Mouse (Mus musculus): ENCODE data around the gene Wasf1. TPM values are rescaled to one million over a fixed set of nuclear protein-coding genes. Genes with fewer than 3 reads are reported as not detected.

The Wasf1 gene
- polyA plus RNA-seq, 1 experiment from 2014 or later, result 52.9 TPM

DNA sequence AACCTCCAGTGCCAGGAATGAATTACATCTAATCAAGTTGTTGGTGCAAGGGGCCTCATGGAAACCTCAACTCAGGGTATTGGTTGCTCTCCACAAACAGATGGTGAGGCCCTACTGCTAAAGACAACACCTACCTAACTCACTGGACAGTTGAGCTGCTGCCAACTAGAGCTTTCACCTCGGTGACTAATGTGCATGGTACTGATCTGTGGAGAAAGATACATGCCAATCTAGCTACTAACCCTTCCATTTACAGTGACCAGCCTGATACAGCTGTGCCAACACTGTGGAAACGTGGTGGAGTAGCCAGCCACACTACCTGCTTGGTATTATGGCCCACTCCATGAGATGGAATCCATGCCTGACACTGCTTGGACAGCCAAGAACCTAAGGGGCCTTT lies 11.2 kb upstream of the Wasf1 start:
- Histone ChIP-seq H3K9me3 (replicated peaks) (no peaks in the 10 kb centered on the region), H3K36me3 (peaks cover 12% of the 10 kb centered on the region), H3K4me3 (no peak overlapping the region), H3K27me3 (ENCODE audit: low read depth, poor library complexity, severe bottlenecking) (no peaks in the 10 kb centered on the region), H3K4me1 (no peaks in the 10 kb centered on the region; the same call in 1 of the 2 replicates), H3K27ac (replicated peaks) (no peak overlapping the region)
- WGBS, result 90% methylated on average over 2 of the region's 2 CpGs
- DNase-seq (ENCODE audit: low spot score), result no peak

DNA sequence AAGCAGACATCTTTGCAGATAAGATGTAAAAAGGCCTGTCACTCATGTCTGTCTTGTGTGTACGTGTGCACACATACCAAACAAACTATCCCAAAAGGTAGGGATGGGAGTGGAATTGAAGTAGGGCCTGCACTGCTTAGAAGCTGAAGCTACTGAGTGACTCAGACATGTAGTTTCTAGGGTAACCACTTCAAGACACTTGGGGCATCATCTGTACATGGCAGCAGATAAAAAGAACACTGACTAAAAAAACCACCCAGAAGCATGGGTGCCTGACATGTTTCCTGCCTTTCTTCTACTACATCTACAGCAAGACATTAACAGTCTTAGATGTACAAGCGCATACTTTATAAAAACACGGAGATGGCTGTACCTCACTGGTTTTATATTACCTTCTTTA lies 5.0 kb upstream of the Wasf1 start:
- H3K4me1 ChIP-seq, result peaks cover 15% of the 10 kb centered on the region
- WGBS, result 92% methylated on average over 3 of the region's 3 CpGs
- no peak overlapping the region for H3K4me3 ChIP-seq
- H3K27me3 ChIP-seq (ENCODE audit: low read depth, poor library complexity, severe bottlenecking), result no peaks in the 10 kb centered on the region
- no peaks in the 10 kb centered on the region for H3K9me3 ChIP-seq (replicated peaks)
- peaks cover 20% of the 10 kb centered on the region for H3K36me3 ChIP-seq
- DNase-seq (ENCODE audit: low spot score), result no peak
- H3K27ac ChIP-seq (replicated peaks), result no peak overlapping the region

DNA sequence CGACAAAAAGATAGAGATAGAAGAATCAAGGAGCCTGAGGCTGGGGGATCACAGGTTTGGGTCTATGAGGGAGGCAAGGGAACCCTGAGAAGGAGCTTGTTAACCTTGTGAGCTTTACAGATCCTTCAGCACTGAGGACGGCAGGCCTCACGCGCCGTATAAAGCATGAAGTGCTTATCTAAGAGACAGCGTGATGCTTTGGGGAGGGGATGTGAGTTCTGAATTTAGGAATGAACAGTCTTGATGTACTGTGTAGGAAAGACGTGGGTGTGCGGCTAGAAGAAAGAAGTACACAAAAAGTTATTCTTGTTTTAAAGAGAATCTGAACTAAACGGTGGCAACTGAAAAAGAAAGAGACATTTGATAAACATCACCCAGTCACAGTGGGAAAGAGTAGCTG lies 3.3 kb upstream of the Wasf1 start:
- no peak overlapping the region for H3K27ac ChIP-seq (replicated peaks)
- no peak overlapping the region for H3K4me3 ChIP-seq
- H3K27me3 ChIP-seq (ENCODE audit: low read depth, poor library complexity, severe bottlenecking), result no peaks in the 10 kb centered on the region
- peaks cover 17% of the 10 kb centered on the region for H3K4me1 ChIP-seq
- peaks cover 20% of the 10 kb centered on the region for H3K36me3 ChIP-seq
- DNase-seq (ENCODE audit: low spot score), result no peak
- 93% methylated on average over 9 of the region's 9 CpGs for WGBS
- no peaks in the 10 kb centered on the region for H3K9me3 ChIP-seq (replicated peaks)

DNA sequence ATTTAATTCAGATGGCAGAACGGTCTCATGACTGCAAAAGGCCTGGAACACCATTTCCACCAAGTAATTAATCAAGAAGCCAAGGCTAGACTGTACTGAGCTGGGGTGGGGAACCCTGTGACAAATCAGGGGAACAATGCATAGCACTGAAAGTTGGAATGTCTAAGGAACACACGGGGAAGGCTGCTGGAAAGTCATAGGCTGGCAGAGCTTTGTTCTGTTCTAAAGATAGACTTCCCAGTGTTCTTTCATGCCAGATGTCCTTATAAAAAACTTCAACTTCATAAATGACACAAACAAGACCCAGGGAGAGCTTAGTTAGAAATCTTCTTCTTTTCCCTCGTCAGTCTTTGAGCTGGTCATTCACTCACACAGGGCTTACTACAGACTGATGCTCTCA lies 2.0 kb upstream of the Wasf1 start:
- Histone ChIP-seq H3K36me3 (peaks cover 14% of the 10 kb centered on the region; the same call in 1 of the 2 replicates), H3K27ac (replicated peaks) (no peak overlapping the region), H3K9me3 (replicated peaks) (no peaks in the 10 kb centered on the region), H3K4me1 (peaks cover 30% of the 10 kb centered on the region), H3K27me3 (ENCODE audit: low read depth, poor library complexity, severe bottlenecking) (no peaks in the 10 kb centered on the region), H3K4me3 (peak overlapping the region; percentile 16; the same call in 1 of the 2 replicates)
- 88% methylated on average over 3 of the region's 3 CpGs for WGBS
- DNase-seq (ENCODE audit: low spot score), result no peak

DNA sequence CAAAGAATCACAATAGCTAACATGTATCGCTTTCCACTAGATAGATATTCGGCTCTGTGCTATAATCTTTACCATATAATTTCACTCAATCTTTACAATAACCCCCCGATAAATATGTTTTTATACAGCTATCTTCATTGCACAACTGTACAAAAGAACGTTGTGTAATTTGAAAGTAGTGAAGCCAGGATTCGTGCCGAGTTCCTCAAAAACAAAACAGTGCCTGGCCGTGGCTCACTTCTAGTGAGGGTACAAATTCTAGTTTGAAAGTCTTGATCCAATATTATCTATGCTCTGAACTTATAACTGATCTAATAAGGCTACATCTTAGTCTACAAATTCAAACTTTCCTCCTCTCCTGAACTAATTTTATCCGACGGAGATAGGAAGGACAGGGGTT lies 942 bp upstream of the Wasf1 start:
- peak overlapping the region; percentile 85 for H3K4me3 ChIP-seq
- 20% methylated on average over 9 of the region's 9 CpGs for WGBS
- no peaks in the 10 kb centered on the region for H3K9me3 ChIP-seq (replicated peaks)
- peaks cover 33% of the 10 kb centered on the region for H3K4me1 ChIP-seq
- peaks cover 14% of the 10 kb centered on the region; the same call in 1 of the 2 replicates for H3K36me3 ChIP-seq
- no peak for DNase-seq (ENCODE audit: low spot score)
- peak overlapping the region; percentile 99 for H3K27ac ChIP-seq (replicated peaks)
- H3K27me3 ChIP-seq (ENCODE audit: low read depth, poor library complexity, severe bottlenecking), result no peaks in the 10 kb centered on the region

DNA sequence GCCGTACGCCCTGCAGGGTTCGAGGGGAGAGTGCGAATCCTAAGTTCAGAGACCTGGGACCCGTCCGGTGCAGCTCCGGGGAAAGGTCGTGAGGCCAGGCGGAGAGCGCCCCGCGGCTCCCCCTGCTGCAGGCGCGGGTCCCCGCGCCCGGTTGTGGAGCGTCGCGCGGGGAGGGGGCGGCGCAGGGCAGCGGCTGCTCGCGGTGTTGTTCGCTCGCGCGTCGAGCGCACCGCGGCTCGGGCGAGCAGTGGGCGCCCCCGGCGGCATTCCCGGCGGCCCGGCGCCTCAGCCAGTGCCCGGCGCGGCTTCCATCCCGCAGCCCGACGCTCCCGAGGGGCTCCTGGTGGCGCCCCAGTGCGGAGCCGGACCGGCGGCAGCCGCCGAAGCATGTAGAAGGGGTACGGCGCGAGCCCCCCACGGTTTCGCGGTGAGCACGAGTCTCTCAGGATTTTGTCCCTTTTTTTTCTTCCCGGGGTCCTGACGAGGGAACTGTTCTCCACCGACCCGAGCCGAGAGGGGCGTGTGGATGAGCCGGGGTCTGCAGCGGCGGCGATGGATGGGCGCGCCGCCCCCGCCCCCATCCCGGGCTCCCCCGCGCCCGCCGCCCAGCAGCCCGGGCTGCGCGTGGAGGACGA lies 486 bp downstream of the Wasf1 start:
- H3K27ac ChIP-seq (replicated peaks), result peak overlapping the region; percentile 99
- no peaks in the 10 kb centered on the region for H3K9me3 ChIP-seq (replicated peaks)
- no peak for DNase-seq (ENCODE audit: low spot score)
- H3K36me3 ChIP-seq, result peaks cover 13% of the 10 kb centered on the region; the same call in 1 of the 2 replicates
- peaks cover 38% of the 10 kb centered on the region for H3K4me1 ChIP-seq
- H3K27me3 ChIP-seq (ENCODE audit: low read depth, poor library complexity, severe bottlenecking), result no peaks in the 10 kb centered on the region
- H3K4me3 ChIP-seq, result peak overlapping the region; percentile 85
- WGBS, result under 1% methylated on average over 87 of the region's 87 CpGs

DNA sequence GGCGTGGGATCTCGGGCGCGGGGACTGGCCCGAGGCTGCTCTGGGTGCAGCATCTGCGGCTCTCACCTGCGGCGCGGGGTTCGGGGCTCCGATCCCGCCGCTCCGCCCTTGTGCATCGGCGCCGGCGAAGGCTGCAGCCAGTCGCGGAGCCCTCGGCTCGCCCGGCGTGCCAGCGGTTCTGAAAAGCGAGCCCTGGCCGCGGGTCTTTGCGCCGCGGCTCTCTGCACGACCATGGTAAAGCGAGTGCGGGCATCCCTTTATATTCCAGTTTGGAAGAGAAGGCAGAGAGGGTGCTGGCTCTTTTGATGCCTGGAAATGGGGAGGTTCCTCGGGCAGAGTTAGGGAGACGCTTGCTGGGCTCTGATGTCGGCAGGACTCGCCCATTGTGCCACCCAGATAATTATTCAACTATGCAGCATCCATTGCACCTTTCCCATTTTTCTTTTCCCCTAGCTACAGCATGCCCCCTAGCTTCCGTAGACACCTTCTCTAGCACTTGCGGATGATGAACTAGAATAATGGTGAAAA lies 1.1 kb downstream of the Wasf1 start:
- H3K4me3 ChIP-seq, result peak overlapping the region; percentile 85
- no peaks in the 10 kb centered on the region for H3K9me3 ChIP-seq (replicated peaks)
- peaks cover 38% of the 10 kb centered on the region for H3K4me1 ChIP-seq
- peak overlapping the region; percentile 99 for H3K27ac ChIP-seq (replicated peaks)
- H3K27me3 ChIP-seq (ENCODE audit: low read depth, poor library complexity, severe bottlenecking), result no peaks in the 10 kb centered on the region
- 0% methylated on average over 40 of the region's 40 CpGs for WGBS
- peak; percentile 71 for DNase-seq (ENCODE audit: low spot score)
- H3K36me3 ChIP-seq, result 0 out of 2 replicates have a peak, but pooled peaks cover 8% of the 10 kb centered on the region

DNA sequence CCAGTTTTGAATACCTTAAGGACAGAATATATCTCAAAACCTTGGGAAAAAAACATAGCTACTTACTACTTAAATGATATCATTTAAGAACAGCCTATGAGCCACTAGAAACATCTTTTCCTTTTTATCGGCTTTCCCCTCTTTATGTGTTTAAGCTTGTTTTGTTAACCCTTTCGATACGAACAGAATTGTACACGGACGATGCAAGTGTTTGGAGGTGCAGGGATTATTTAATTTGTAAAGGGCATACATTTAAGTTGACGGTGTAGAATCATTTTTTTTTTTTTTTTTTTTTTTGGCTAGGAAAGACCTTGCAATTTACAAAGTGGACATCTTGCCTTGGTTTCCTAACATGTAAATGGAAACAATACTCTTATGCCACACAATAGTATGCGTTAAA lies 2.2 kb downstream of the Wasf1 start:
- Histone ChIP-seq H3K4me1 (peaks cover 38% of the 10 kb centered on the region), H3K9me3 (replicated peaks) (no peaks in the 10 kb centered on the region), H3K36me3 (no peaks in the 10 kb centered on the region), H3K4me3 (peak overlapping the region; percentile 85), H3K27ac (replicated peaks) (no peak overlapping the region), H3K27me3 (ENCODE audit: low read depth, poor library complexity, severe bottlenecking) (no peaks in the 10 kb centered on the region)
- no peak for DNase-seq (ENCODE audit: low spot score)
- 54% methylated on average over 7 of the region's 7 CpGs for WGBS

DNA sequence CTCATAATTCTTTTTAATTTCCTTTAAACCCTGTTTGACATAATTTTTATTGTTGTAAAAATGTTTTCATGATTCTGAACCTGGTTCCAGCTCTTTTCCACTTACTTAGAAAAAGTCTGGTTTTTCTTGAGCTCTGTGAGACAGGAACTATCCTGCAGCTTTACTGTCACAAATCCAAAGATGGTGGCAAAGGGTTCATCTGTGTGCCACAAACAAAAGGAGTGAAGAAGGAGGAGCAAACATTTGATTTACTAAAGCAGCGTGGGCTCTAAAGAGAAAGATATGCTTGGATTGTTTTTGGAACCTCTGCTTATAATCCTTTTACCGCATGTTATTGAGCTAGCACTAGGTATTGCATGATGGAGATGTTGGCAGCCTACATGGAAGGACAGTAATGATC lies 4.0 kb downstream of the Wasf1 start:
- Histone ChIP-seq H3K9me3 (replicated peaks) (no peaks in the 10 kb centered on the region), H3K4me1 (peaks cover 23% of the 10 kb centered on the region), H3K27ac (replicated peaks) (no peak overlapping the region), H3K36me3 (no peaks in the 10 kb centered on the region), H3K27me3 (ENCODE audit: low read depth, poor library complexity, severe bottlenecking) (no peaks in the 10 kb centered on the region), H3K4me3 (no peak overlapping the region)
- DNase-seq (ENCODE audit: low spot score), result no peak
- 51% methylated on average over 2 of the region's 2 CpGs for WGBS

DNA sequence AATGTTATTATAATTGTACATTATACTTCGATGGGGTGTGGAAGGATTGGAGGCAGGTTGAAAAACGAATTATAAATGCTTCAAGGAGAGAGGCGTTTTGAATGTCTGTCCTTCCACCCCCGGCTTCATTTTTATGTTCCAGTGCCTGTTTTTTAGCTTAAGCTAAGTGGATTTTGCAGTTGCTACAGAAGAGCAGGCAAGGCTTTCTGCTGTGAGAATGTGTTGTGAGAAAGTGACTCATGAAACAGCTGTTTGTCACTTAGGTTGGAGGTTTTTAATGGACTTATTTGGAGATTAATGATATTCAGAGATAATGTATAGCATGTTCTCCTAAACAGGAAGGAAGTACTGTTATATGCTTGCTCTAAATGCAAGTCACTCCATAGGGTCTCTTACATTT lies 5.9 kb downstream of the Wasf1 start:
- H3K27ac ChIP-seq (replicated peaks), result no peak overlapping the region
- no peak overlapping the region for H3K4me3 ChIP-seq
- H3K36me3 ChIP-seq, result peaks cover 6% of the 10 kb centered on the region; the same call in 1 of the 2 replicates
- peaks cover 23% of the 10 kb centered on the region for H3K4me1 ChIP-seq
- DNase-seq (ENCODE audit: low spot score), result no peak
- H3K27me3 ChIP-seq (ENCODE audit: low read depth, poor library complexity, severe bottlenecking), result no peaks in the 10 kb centered on the region
- H3K9me3 ChIP-seq (replicated peaks), result no peaks in the 10 kb centered on the region
- WGBS, result 87% methylated on average over 4 of the region's 4 CpGs

DNA sequence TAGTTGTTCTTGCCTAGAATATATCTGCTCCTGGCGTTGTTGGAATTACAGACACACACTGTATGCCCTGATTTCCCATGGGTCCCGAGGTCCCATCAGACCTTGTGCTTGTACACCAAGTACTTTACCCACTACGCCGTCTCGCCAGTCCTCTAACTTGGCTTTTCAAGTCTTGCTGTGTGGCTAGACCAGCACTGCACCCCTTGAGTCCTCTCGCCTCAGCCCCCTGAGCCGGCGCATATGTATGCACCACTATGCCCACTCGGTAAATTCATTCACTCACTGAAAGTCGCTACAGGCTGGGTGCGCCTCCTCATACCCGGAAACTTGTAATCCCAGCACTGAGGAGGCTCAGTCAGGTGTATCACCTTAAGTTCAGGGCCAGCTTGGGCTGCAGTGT lies 12.5 kb downstream of the Wasf1 start:
- Histone ChIP-seq H3K4me1 (peaks cover 7% of the 10 kb centered on the region; the same call in 1 of the 2 replicates), H3K9me3 (replicated peaks) (no peaks in the 10 kb centered on the region), H3K4me3 (no peak overlapping the region), H3K36me3 (peaks cover 13% of the 10 kb centered on the region; the same call in 1 of the 2 replicates), H3K27me3 (ENCODE audit: low read depth, poor library complexity, severe bottlenecking) (no peaks in the 10 kb centered on the region), H3K27ac (replicated peaks) (no peak overlapping the region)
- no peak for DNase-seq (ENCODE audit: low spot score)
- 95% methylated on average over 12 of the region's 12 CpGs for WGBS

DNA sequence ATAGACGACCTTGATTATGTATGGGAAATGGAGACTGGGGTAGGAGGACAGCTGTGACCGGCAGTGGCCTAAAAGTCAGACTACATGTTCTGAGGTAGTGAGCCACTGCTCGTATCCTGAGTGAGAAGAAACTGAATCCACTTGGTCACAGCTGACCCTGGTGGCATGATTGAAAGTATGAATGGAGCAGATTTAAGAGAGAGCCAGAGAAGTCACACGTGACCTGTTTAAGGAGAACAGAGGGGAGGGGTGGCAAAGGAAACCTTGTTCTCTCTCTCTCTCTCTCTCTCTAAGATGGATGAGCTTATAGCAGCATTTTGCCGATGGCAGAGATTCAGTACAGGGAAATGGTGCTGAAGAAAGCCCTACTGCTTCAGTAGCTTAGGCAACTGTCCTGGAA lies 13.4 kb downstream of the Wasf1 start:
- H3K4me3 ChIP-seq, result no peak overlapping the region
- H3K27ac ChIP-seq (replicated peaks), result no peak overlapping the region
- peaks cover 7% of the 10 kb centered on the region; the same call in 1 of the 2 replicates for H3K4me1 ChIP-seq
- H3K9me3 ChIP-seq (replicated peaks), result no peaks in the 10 kb centered on the region
- no peak for DNase-seq (ENCODE audit: low spot score)
- 78% methylated on average over 5 of the region's 5 CpGs for WGBS
- H3K27me3 ChIP-seq (ENCODE audit: low read depth, poor library complexity, severe bottlenecking), result no peaks in the 10 kb centered on the region
- H3K36me3 ChIP-seq, result peaks cover 13% of the 10 kb centered on the region; the same call in 1 of the 2 replicates

DNA sequence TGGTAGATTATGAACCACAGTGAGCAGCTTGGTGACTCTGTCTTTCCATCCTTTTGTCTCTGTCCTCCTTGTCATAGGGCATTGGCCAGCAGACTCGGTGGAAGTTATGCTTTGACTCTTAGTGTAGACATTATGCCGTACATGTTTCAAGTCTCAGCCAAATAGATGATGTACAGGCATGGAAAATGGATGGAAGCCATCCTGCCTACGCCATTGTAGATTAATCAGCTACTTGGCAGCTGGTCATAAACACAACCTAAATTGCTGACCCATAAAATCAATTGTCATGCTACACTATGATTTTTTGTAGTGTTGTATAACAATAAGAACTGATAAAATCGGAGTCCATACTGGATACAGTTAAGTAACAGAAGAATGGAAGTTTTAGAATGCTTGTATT lies 18.5 kb downstream of the Wasf1 start:
- 95% methylated on average over 4 of the region's 4 CpGs for WGBS
- Histone ChIP-seq H3K27me3 (ENCODE audit: low read depth, poor library complexity, severe bottlenecking) (no peaks in the 10 kb centered on the region), H3K27ac (replicated peaks) (no peak overlapping the region), H3K4me3 (no peak overlapping the region), H3K4me1 (peaks cover 10% of the 10 kb centered on the region), H3K9me3 (replicated peaks) (no peaks in the 10 kb centered on the region), H3K36me3 (peaks cover 3% of the 10 kb centered on the region; the same call in 1 of the 2 replicates)
- no peak for DNase-seq (ENCODE audit: low spot score)
